Mouse (Mus musculus) T-helper 17 cell (primary cell): Measurements from ENCODE around the gene Arid5b.
"Not testable (repeated sequence)": the region's sequence is repeated elsewhere in the genome, so short reads cannot be mapped to it uniquely, and the experiment has no call there.

Experiments
- in situ Hi-C, 2 experiments: fragments of 300-600 bp; cut with MboI, MseI; formaldehyde crosslinking; loops; 1 replicate in 1 of 2; 2 replicates in 1 of 2; pipeline ENCODE4 v1.15.1; 2025; ENCODE audit warnings: high pct_unique_total_duplicates in 2 of 2

The Arid5b gene

GRCm38 (mm10) chr10:68123446-68123845 is 155.1 kb downstream of the Arid5b start:
- in situ Hi-C loops = no loop called here

- in situ Hi-C loops = no loop called here
These were observed 156.6 kb downstream of the Arid5b start for GRCm38 (mm10) chr10:68121960-68122359.

GRCm38 (mm10) chr10:68121251-68121650 is 157.3 kb downstream of the Arid5b start:
- in situ Hi-C loops = no loop called here

GRCm38 (mm10) chr10:68120011-68120410 is 158.5 kb downstream of the Arid5b start:
- in situ Hi-C loops = no loop called here

- in situ Hi-C loops = no loop called here
These were observed 159.3 kb downstream of the Arid5b start for GRCm38 (mm10) chr10:68119285-68119684.

GRCm38 (mm10) chr10:68114955-68115354 is 163.6 kb downstream of the Arid5b start:
- in situ Hi-C loops = no loop called here

GRCm38 (mm10) chr10:68113645-68114044 is 164.9 kb downstream of the Arid5b start:
- in situ Hi-C loops = no loop called here

GRCm38 (mm10) chr10:68112983-68113382 is 165.6 kb downstream of the Arid5b start:
- in situ Hi-C loops = no loop called here

GRCm38 (mm10) chr10:68110607-68111006 is 167.9 kb downstream of the Arid5b start:
- in situ Hi-C loops = no loop called here

- in situ Hi-C loops = no loop called here
These were observed 168.4 kb downstream of the Arid5b start for GRCm38 (mm10) chr10:68110182-68110581.

GRCm38 (mm10) chr10:68109651-68110050 is 168.9 kb downstream of the Arid5b start:
- in situ Hi-C loops = no loop called here

- in situ Hi-C loops = no loop called here
These were observed 170.8 kb downstream of the Arid5b start for GRCm38 (mm10) chr10:68107716-68108115.

GRCm38 (mm10) chr10:68106351-68106950 is 172.1 kb downstream of the Arid5b start:
- in situ Hi-C loops = no loop called here

GRCm38 (mm10) chr10:68104881-68105781 is 173.4 kb downstream of the Arid5b start:
- in situ Hi-C loops = no loop called here

GRCm38 (mm10) chr10:68104481-68104880 is 174.1 kb downstream of the Arid5b start:
- in situ Hi-C loops = no loop called here

- in situ Hi-C loops = no loop called here
These were observed 174.6 kb downstream of the Arid5b start for GRCm38 (mm10) chr10:68103988-68104387.

- in situ Hi-C loops = no loop called here
These were observed 175.3 kb downstream of the Arid5b start for GRCm38 (mm10) chr10:68103078-68103855.

- in situ Hi-C loops = no loop called here
These were observed 176.0 kb downstream of the Arid5b start for GRCm38 (mm10) chr10:68102566-68102965.

- in situ Hi-C loops = no loop called here
These were observed 177.3 kb downstream of the Arid5b start for GRCm38 (mm10) chr10:68101251-68101650.

GRCm38 (mm10) chr10:68100506-68100905 is 178.0 kb downstream of the Arid5b start:
- in situ Hi-C loops = no loop called here

GRCm38 (mm10) chr10:68099801-68100200 is 178.7 kb downstream of the Arid5b start:
- in situ Hi-C loops = not testable (repeated sequence)
